Mouse (Mus musculus) midbrain, embryonic 16.5 days (tissue): Measurements from ENCODE around the gene Tbc1d2. TPM values are rescaled to one million over a fixed set of nuclear protein-coding genes. Genes with fewer than 3 reads are reported as not detected.

ENCODE experiments used
- ATAC-seq: fragments of 200-750 bp; cut with Nextera tagmentation; 2 replicates; pipeline ENCODE4 v1.8.0; 2017; ENCODE audit warnings: moderate TSS enrichment
- H3K27ac ChIP-seq: fragments of 300-500 bp; sonication (generic); 2 replicates; pipeline ENCODE4 v1.5.1; 2014; ENCODE audit warnings: mild to moderate bottlenecking, low read length, mixed read lengths
- H3K27me3 ChIP-seq: fragments of 300-500 bp; sonication (generic); 2 replicates; pipeline ENCODE4 v1.6.1; 2014; ENCODE audit warnings: low read depth, low read length, mixed read lengths; ENCODE audit not compliant: control insufficient read depth, insufficient read depth
- H3K36me3 ChIP-seq: fragments of 300-500 bp; sonication (generic); 2 replicates; pipeline ENCODE4 v1.6.1; 2014; ENCODE audit warnings: mild to moderate bottlenecking, low read length, moderate library complexity, mixed read lengths; ENCODE audit not compliant: control insufficient read depth, insufficient read depth
- H3K4me1 ChIP-seq: fragments of 300-500 bp; sonication (generic); 2 replicates; pipeline ENCODE4 v1.6.1; 2014; ENCODE audit warnings: mild to moderate bottlenecking, low read length, mixed read lengths; ENCODE audit not compliant: control insufficient read depth, insufficient read depth
- H3K4me2 ChIP-seq: fragments of 300-500 bp; sonication (generic); 2 replicates; pipeline ENCODE4 v1.6.1; 2014; ENCODE audit warnings: mild to moderate bottlenecking, low read length, mixed read lengths
- H3K4me3 ChIP-seq: fragments of 300-500 bp; sonication (generic); 2 replicates; pipeline ENCODE4 v1.5.1; 2014; ENCODE audit warnings: low read depth, mild to moderate bottlenecking, low read length, moderate library complexity, mixed read lengths
- H3K9ac ChIP-seq: fragments of 300-500 bp; sonication (generic); 2 replicates; pipeline ENCODE4 v1.6.1; 2014; ENCODE audit warnings: low read depth, low read length, mixed read lengths
- H3K9me3 ChIP-seq: fragments of 300-500 bp; sonication (generic); replicated peaks from 2 replicates; pipeline ENCODE4 v1.6.1; 2014; ENCODE audit warnings: mild to moderate bottlenecking, low read length, mixed read lengths; ENCODE audit not compliant: control insufficient read depth, poor library complexity, severe bottlenecking
- WGBS: fragments of 180-500 bp; shearing (Covaris S2); extraction: QIAGEN DNeasy Blood & Tissue Kit; methylation state at CpG from one replicate; pipeline ENCODE4 v1.1.7; 2014; 5-methylcytosine and 5-hydroxymethylcytosine counted together
- polyA plus RNA-seq: library from polyadenylated mRNA; unstranded; fragments of >200 nt; fragmentation: Nextera tagmentation; extraction: Ambion mirVana; gene quantifications from 2 replicates; pipeline ENCODE4 v1.2.1, GENCODE M21; 2015

Gene Tbc1d2
- 0.65 and 0.82 TPM in 2 replicates for polyA plus RNA-seq

DNA sequence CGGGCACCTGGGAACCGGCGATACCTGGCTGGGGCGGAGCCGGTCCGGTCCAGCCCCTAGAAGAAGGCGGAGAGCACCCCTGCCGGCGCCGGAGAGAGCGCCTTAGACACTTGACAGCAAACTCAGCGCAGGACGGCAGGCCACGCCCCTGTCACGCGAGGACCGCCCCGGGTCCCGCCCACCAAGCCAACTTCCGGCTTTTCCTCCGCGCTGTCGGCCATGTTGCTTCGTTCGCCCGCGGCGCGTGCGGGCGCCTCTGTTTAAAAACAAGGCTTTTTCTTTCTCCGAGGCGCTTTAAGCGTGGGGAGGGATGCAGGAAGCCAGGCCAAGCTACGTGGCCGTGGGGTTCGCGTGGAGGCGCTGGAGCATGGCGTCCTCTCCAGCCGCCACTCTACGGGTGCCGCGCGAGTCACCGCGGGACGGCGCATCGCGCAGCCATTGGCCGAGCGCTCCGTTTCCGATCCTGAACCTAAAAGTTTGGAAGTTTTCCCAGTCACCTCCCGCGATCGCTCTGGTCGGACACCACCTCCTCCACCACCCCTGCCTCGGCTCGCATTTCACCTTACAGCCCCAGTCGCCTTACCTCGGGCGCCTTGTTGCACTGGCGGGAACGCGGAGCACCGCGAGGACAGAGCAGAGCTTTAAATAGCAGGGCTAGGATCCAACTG, at the start of gene Tbc1d2:
Gene Tbc1d2 (minus strand): TSS at position 124 of the 668 bp plus-strand sequence.
- Histone ChIP-seq H3K4me1 (peaks cover 13% of the 10 kb centered on the region), H3K36me3 (no peaks in the 10 kb centered on the region), H3K27ac (peak within 1 kb of the TSS; percentile 68), H3K27me3 (peaks cover 27% of the 10 kb centered on the region), H3K9me3 (no peaks in the 10 kb centered on the region), H3K4me2 (peak within 1 kb of the TSS; percentile 96), H3K9ac (peak within 1 kb of the TSS; percentile 68), H3K4me3 (peak within 1 kb of the TSS; percentile 86)
- peak; percentile 97 for ATAC-seq
- under 1% methylated on average over 67 of the region's 69 CpGs for WGBS

DNA sequence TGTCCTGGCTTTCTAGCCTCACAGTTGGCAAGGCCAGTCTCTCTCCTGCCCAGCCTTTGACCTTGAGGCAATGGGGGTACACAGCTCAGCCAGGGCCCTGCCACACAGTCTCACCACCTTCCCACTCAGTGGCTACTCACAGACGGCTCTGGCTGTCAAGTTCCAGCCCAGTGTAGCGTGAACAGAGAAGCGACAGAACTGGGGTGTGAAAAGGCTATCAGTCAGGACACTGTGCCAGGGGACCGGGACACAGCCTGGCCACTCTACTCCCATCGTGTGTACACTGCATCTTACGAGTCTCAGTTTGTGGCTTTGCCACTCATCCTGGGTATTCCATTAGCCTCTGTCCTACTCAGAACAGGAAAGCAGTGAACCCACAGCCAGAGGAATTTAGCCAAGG, 46.5 kb upstream of the Tbc1d2 start:
- no peak overlapping the region for H3K4me3 ChIP-seq
- 65% methylated on average over 6 of the region's 6 CpGs for WGBS

DNA sequence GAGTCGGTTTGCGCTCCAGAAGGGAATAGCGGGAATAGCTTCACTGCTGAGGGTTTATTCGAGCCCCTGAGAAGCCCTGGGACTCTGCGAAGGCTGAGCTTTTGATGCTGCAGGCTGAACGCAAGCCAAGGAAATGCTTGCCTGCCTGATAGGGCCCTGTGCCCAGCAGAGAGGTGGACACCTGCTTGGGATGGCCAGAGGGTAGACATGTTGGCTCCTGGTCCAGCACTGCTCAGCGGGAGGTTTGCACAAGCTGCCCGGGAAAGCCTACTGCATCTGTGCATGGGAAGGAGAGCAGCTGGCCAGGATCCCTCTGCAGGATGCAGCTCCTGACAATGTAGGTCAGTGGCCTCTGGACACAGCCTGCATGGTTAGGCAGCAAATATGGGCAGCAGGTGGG, 40.6 kb upstream of the Tbc1d2 start:
- Histone ChIP-seq H3K4me3 (no peak overlapping the region), H3K27ac (no peak overlapping the region), H3K36me3 (no peaks in the 10 kb centered on the region), H3K9ac (0 out of 2 replicates have a peak overlapping the region, but pooled peaks have one; percentile 10), H3K4me2 (no peak overlapping the region), H3K4me1 (no peaks in the 10 kb centered on the region), H3K27me3 (no peaks in the 10 kb centered on the region), H3K9me3 (no peaks in the 10 kb centered on the region)
- ATAC-seq = no peak
- WGBS = 74% methylated on average over 8 of the region's 8 CpGs

More for the DNA sequence above, 46.5 kb upstream of the Tbc1d2 start:
- Histone ChIP-seq H3K4me2 (no peak overlapping the region), H3K36me3 (no peaks in the 10 kb centered on the region), H3K27me3 (no peaks in the 10 kb centered on the region; the same call in 1 of the 2 replicates), H3K9me3 (no peaks in the 10 kb centered on the region), H3K4me1 (no peaks in the 10 kb centered on the region), H3K27ac (no peak overlapping the region), H3K9ac (no peak overlapping the region)
- ATAC-seq = no peak

DNA sequence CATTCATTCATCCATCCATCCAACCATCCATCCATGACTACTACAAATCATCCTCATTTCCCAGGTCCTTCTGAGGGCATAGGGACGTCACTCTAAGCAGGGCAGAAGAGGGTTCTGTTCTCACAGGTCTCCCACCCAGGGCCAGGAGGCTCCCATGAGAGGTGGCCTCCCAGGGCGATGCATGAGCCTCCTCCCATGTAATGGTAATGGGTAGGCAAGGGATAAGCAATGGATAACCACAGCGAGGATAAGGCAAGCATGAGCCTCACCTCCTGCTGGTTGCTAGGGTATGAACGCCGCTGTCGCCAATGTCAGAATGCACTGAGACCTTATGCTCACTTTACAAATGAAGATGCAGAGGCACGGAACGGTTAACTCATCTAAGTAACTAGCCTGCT, 40.0 kb upstream of the Tbc1d2 start:
- no peaks in the 10 kb centered on the region for H3K27me3 ChIP-seq
- no peak overlapping the region for H3K27ac ChIP-seq
- no peaks in the 10 kb centered on the region for H3K4me1 ChIP-seq
- H3K36me3 ChIP-seq = no peaks in the 10 kb centered on the region
- 0 out of 2 replicates have a peak overlapping the region, but pooled peaks have one; percentile 10 for H3K9ac ChIP-seq
- no peaks in the 10 kb centered on the region for H3K9me3 ChIP-seq
- ATAC-seq = no peak
- no peak overlapping the region for H3K4me3 ChIP-seq
- H3K4me2 ChIP-seq = no peak overlapping the region
- WGBS = 80% methylated on average over 8 of the region's 8 CpGs

DNA sequence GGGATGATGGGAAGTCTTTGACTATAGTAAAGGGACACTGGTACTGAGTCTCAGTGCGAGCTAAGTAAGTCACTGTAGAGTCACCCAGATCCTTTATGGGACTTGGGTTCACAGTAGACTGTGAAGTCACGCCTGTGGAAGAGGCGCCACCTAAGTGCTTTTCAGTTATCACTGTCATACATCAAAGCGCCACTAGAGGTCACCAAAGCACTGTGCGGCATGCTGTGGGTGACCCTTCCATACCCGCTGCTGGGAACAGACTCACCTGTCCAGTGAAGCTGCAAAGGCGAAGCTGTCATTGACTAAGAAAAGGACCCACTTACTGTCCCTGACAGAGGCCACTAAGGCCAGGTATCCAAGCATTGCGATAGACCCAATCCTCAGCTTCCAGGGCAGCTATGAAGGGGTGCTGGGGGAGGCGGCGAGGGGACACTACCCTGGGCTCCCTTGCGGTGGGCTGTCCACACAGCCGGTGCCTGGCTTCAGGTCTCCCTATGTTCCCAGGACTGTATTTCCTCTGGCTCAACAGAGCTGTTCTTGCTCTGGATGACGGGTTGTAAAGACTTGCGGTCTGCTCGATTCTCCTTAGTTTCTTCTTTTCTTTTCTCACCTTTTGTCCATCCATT, 39.5 kb upstream of the Tbc1d2 start:
- WGBS = 44% methylated on average over 15 of the region's 15 CpGs
- peak; percentile 78 for ATAC-seq
- Histone ChIP-seq H3K9ac (no peak overlapping the region), H3K9me3 (no peaks in the 10 kb centered on the region), H3K27ac (no peak overlapping the region), H3K4me1 (no peaks in the 10 kb centered on the region), H3K36me3 (no peaks in the 10 kb centered on the region), H3K27me3 (no peaks in the 10 kb centered on the region), H3K4me2 (no peak overlapping the region), H3K4me3 (no peak overlapping the region)

DNA sequence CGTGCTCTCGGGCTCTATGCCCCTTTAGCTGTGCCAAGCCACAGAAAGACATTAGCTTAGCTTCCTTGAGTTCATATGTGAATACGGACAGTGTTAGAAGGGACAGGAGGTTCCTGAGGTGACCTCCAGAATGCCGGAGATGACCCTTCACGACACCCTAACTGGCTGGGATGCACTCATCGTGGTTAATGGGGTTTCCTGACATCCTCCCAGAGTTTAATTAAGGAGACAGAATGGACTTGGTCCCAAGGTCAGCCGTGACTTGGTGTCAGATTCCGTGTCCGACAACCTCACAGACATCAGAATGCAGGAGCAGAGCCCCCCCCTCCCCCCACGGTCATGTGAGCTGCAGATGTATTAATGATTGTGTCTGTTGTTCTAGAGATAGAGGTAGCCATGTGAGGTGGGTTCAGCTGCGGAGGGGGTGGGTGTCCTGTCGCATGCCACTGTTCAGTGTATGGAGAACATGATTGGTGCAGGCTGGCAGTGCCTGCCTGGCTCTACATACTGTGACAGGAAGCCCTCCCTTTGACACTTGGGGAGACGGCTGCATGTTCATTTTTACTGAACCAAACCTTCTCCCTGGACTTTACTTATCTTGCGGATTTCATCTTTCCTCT, 38.3 kb upstream of the Tbc1d2 start:
- no peak overlapping the region for H3K27ac ChIP-seq
- H3K9me3 ChIP-seq = no peaks in the 10 kb centered on the region
- no peaks in the 10 kb centered on the region for H3K27me3 ChIP-seq
- H3K4me3 ChIP-seq = no peak overlapping the region
- H3K4me2 ChIP-seq = no peak overlapping the region
- 87% methylated on average over 14 of the region's 14 CpGs for WGBS
- no peak overlapping the region for H3K9ac ChIP-seq
- H3K4me1 ChIP-seq = no peaks in the 10 kb centered on the region
- no peak for ATAC-seq
- H3K36me3 ChIP-seq = peaks cover 2% of the 10 kb centered on the region; the same call in 1 of the 2 replicates

DNA sequence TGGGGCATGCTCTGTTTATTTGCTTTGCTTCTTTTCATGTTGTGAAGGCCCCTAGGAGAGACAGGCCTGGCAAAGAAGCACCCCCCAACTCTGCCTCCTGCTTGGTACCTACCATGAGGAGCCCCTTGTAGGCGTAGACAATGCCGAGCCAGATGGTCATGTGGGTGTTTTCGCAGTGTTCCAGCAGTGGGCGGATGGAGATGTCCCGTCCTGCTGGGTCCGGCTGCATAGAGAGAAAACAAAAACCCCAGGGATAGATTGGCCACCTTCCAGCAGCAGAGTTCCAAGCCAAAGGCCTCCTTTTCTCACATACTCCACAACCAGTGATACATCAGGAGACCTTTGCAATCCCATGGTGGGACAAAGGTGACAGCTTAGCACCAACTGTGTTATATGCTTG, 34.2 kb upstream of the Tbc1d2 start:
- peak; percentile 59; the same call in 1 of the 2 replicates for ATAC-seq
- 56% methylated on average over 6 of the region's 6 CpGs for WGBS
- no peaks in the 10 kb centered on the region for H3K27me3 ChIP-seq

DNA sequence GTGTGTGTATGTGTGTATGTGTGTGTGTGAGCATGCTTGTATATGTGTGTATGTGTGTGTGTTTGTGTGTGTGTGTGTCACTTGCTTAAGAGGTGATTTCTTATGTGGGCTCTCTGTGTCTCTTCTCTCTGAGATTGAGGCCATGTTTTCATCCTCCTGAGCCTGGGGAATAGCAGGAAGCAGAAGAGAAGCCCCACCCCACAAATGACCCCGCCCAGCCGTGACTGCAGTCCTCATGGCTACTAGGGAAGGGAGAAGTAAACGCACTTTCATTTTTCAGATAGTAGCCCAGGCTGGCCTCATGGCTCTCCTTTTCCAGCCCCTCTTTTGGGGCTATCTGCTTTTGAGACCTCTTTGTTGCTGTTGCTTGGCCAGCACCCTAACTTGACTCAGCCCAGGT, 26.6 kb upstream of the Tbc1d2 start:
- no peaks in the 10 kb centered on the region for H3K27me3 ChIP-seq
- no peak overlapping the region for H3K4me2 ChIP-seq
- 70% methylated on average over 3 of the region's 3 CpGs for WGBS
- no peaks in the 10 kb centered on the region for H3K9me3 ChIP-seq
- ATAC-seq = no peak
- no peak overlapping the region for H3K27ac ChIP-seq
- H3K9ac ChIP-seq = no peak overlapping the region
- H3K4me3 ChIP-seq = no peak overlapping the region
- peaks cover 29% of the 10 kb centered on the region for H3K36me3 ChIP-seq
- H3K4me1 ChIP-seq = no peaks in the 10 kb centered on the region

More for the DNA sequence above, 34.2 kb upstream of the Tbc1d2 start:
- Histone ChIP-seq H3K27ac (no peak overlapping the region; the same call in 1 of the 2 replicates), H3K9ac (no peak overlapping the region), H3K36me3 (peaks cover 14% of the 10 kb centered on the region), H3K4me3 (no peak overlapping the region), H3K4me1 (no peaks in the 10 kb centered on the region), H3K9me3 (no peaks in the 10 kb centered on the region), H3K4me2 (no peak overlapping the region)

DNA sequence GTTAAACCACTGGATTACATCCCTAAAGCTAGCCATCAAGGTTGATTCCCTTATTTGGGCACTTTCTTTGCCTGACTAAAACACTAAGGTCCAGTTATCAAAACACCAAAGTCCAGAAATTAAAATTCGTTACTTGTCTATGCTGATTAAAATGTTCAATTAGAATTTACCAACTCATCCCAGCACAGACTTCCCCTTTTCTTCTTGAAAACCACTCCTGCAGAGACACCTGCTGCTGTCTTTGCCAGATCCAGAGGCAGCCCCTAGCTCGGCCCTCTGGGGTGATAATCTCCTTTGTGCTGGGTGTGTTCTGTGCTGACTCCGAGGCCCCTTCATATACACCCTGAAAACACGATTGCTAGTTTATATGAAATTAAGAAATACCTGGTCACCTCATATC, 26.0 kb upstream of the Tbc1d2 start:
- H3K36me3 ChIP-seq = peaks cover 31% of the 10 kb centered on the region
- H3K4me1 ChIP-seq = no peaks in the 10 kb centered on the region
- WGBS = 26% methylated on average over 4 of the region's 4 CpGs
- no peaks in the 10 kb centered on the region for H3K9me3 ChIP-seq
- ATAC-seq = no peak
- H3K27me3 ChIP-seq = no peaks in the 10 kb centered on the region
- H3K4me2 ChIP-seq = no peak overlapping the region
- no peak overlapping the region for H3K27ac ChIP-seq
- H3K4me3 ChIP-seq = no peak overlapping the region
- H3K9ac ChIP-seq = no peak overlapping the region
